Mouse (Mus musculus) adrenal gland, postnatal 36 days (tissue): ENCODE results near the gene Zc3hav1l. TPM values are rescaled to one million over a fixed set of nuclear protein-coding genes. Genes with fewer than 3 reads are reported as not detected.

Experiments used
- total RNA-seq, 2 experiments: library from RNA; stranded (reverse); gene quantifications; 2 replicates each; pipeline ENCODE4 v1.2.3; 2021

Gene Zc3hav1l
- total RNA-seq, 2 experiments from 2014 or later = 2.7 to 3.1 TPM

Other genes starting within 250 kb of the Zc3hav1l start
- gene Tmem213, start 190.0 kb downstream of the Zc3hav1l start, total RNA-seq = not detected
- gene Atp6v0a4, start 174.7 kb downstream of the Zc3hav1l start, total RNA-seq = 1 to 10 TPM; 1.9 to 2.4 TPM
- gene D630045J12Rik, start 45.2 kb downstream of the Zc3hav1l start, total RNA-seq = 1 to 10 TPM; 3.0 to 3.7 TPM
- gene Zc3hav1, start 55.3 kb upstream of the Zc3hav1l start, total RNA-seq = 10 to 100 TPM; 56.9 to 69.1 TPM
- 1 to 10 TPM; 3.0 to 4.1 TPM for gene Ttc26, start 82.2 kb upstream of the Zc3hav1l start, total RNA-seq
- 10 to 100 TPM; 24.3 to 31.8 TPM for gene Ubn2, start 134.7 kb upstream of the Zc3hav1l start, total RNA-seq
- 100 to 1,000 TPM; 101 to 135 TPM for gene Fmc1, start 234.2 kb upstream of the Zc3hav1l start, total RNA-seq